In the genomic region with DNA sequence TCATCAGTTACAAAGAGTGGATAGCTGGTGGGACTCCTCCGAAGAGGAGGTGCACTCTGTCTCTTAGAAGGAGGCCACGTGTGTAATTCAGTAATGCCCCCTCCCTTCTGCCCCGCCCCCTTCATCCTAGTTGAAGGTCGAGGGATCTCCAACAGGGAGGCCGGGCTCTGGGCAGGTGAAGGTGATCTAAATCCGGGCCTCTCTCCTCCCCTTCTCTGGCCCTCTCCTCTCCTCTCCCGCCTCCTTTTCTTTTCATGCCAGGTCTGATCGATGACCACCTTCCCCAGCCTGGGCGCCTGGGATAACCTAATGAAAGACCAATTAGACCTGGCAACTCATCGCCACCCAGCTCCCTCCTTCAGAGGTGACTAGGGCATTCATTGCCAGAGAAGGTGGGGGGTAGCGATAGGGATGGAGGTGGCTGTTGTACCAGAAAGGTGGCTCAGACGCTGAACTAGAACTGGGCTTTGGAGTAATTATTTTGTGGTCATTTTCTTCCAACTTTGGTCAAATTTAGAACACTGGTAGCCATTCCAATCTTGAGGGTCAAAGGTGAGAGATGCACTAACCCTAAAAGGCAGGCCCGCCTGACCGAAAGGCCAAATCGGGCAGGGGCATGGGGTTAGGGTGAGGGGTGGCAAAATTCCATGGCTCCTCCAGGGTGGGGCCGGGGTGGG, we compare ENCODE assay signal across 8 mouse cellular contexts. TPM values are rescaled to one million over a fixed set of nuclear protein-coding genes. Genes with fewer than 3 reads are reported as not detected.
DNase-seq lines count a peak whose midpoint lies in the region; ATAC-seq and TF ChIP-seq lines count a peak whose summit lies in the region.

No protein-coding gene starts in this region.

- DNase-seq in adrenal gland, postnatal 14 days: peak; percentile 25
- DNase-seq in adrenal gland, postnatal 25 days: no peak
- no peak for DNase-seq in embryonic facial prominence, embryonic 14.5 days (ENCODE audit: low spot score)
- peak; percentile 12 for DNase-seq in hindbrain, postnatal 0 days (ENCODE audit: low spot score)
- DNase-seq in lung, postnatal 4 days: peak; percentile 35 to 44
- DNase-seq in adipocyte (ENCODE audit: low spot score): no peak
- DNase-seq in c-Kit-positive CD71-positive TER-119-positive erythroid progenitor cells, embryonic 14.5 days (ENCODE audit: low spot score): no peak
- no peak for DNase-seq in cerebellum, adult 2 months

- H3K9me3 ChIP-seq in embryonic facial prominence, embryonic 14.5 days (ENCODE audit: control insufficient read depth, low read length): no peaks in the 10 kb centered on the region
- H3K9me3 ChIP-seq in hindbrain, postnatal 0 days (ENCODE audit: low read length): no peaks in the 10 kb centered on the region

- peaks cover 62% of the 10 kb centered on the region for H3K27me3 ChIP-seq in embryonic facial prominence, embryonic 14.5 days (replicated peaks; ENCODE audit: control insufficient read depth, insufficient read depth, low read length)
- peaks cover 26% of the 10 kb centered on the region for H3K27me3 ChIP-seq in hindbrain, postnatal 0 days (ENCODE audit: insufficient read depth, low read length)
- H3K27me3 ChIP-seq in cerebellum, adult 2 months (ENCODE audit: control insufficient read depth, insufficient read depth, low read length): peaks cover 11% of the 10 kb centered on the region; the same call in 1 of the 2 replicates

- H3K27ac ChIP-seq in embryonic facial prominence, embryonic 14.5 days (replicated peaks; ENCODE audit: low read depth, low read length): no peak overlapping the region
- peak overlapping the region; percentile 42 for H3K27ac ChIP-seq in hindbrain, postnatal 0 days
- no peak overlapping the region for H3K27ac ChIP-seq in cerebellum, adult 2 months (ENCODE audit: insufficient read depth, low read length)

- TF ChIP-seq POLR2A in cerebellum, adult 2 months (IDR thresholded peaks at IDR 0.05; ENCODE audit: borderline replicate concordance, insufficient read depth, low read length): no peak

- 0 out of 2 replicates have a peak overlapping the region, but pooled peaks have one; percentile 10 for H3K9ac ChIP-seq in embryonic facial prominence, embryonic 14.5 days (ENCODE audit: low read depth, low read length)
- H3K9ac ChIP-seq in hindbrain, postnatal 0 days (replicated peaks; ENCODE audit: low read length): 0 out of 2 replicates have a peak overlapping the region, but pooled peaks have one; percentile 14

- 25% methylated on average over 16 of the region's 16 CpGs for WGBS in embryonic facial prominence, embryonic 14.5 days
- WGBS in hindbrain, postnatal 0 days: 17% methylated on average over 16 of the region's 16 CpGs
- WGBS in cerebellum, adult 2 months: 34% methylated on average over 16 of the region's 16 CpGs

- TF ChIP-seq CTCF in hindbrain, postnatal 0 days (IDR thresholded peaks at IDR 0.05; ENCODE audit: low read depth): no peak
- no peak for TF ChIP-seq CTCF in cerebellum, adult 2 months (IDR thresholded peaks at IDR 0.05; ENCODE audit: borderline replicate concordance, insufficient read depth, low read depth, low read length)

- H3K36me3 ChIP-seq in embryonic facial prominence, embryonic 14.5 days (ENCODE audit: control insufficient read depth, insufficient read depth, low read length): no peaks in the 10 kb centered on the region
- no peaks in the 10 kb centered on the region for H3K36me3 ChIP-seq in hindbrain, postnatal 0 days (ENCODE audit: insufficient read depth, low read length)

- H3K4me1 ChIP-seq in embryonic facial prominence, embryonic 14.5 days (ENCODE audit: control insufficient read depth, insufficient read depth, low read length): no peaks in the 10 kb centered on the region; the same call in 1 of the 2 replicates
- no peaks in the 10 kb centered on the region for H3K4me1 ChIP-seq in hindbrain, postnatal 0 days (ENCODE audit: insufficient read depth, low read length)
- no peaks in the 10 kb centered on the region for H3K4me1 ChIP-seq in cerebellum, adult 2 months (ENCODE audit: control insufficient read depth, insufficient read depth, low read length)

- peak overlapping the region; percentile 58 for H3K4me2 ChIP-seq in embryonic facial prominence, embryonic 14.5 days (ENCODE audit: low read depth, low read length)
- H3K4me2 ChIP-seq in hindbrain, postnatal 0 days (ENCODE audit: low read depth, low read length): peak overlapping the region; percentile 77

- peak overlapping the region; percentile 51; the same call in 1 of the 2 replicates for H3K4me3 ChIP-seq in embryonic facial prominence, embryonic 14.5 days (ENCODE audit: low read depth, low read length)
- H3K4me3 ChIP-seq in hindbrain, postnatal 0 days (ENCODE audit: low read length): peak overlapping the region; percentile 48
- no peak overlapping the region for H3K4me3 ChIP-seq in cerebellum, adult 2 months (replicated peaks; ENCODE audit: insufficient read depth, low read depth, low read length)

- no peak for ATAC-seq in embryonic facial prominence, embryonic 14.5 days (ENCODE audit: low read depth)
- ATAC-seq in hindbrain, postnatal 0 days: no peak

RNA-seq across cellular contexts. Expression of a gene that starts 1.2 kb away (rescaled TPM):
- total RNA-seq in adrenal gland, postnatal 14 days (2021): 91.5 and 106 TPM in 2 replicates
- total RNA-seq in adrenal gland, postnatal 25 days (2021): 101 and 117 TPM in 2 replicates
- 51.4 and 55.5 TPM in 2 replicates for polyA plus RNA-seq in embryonic facial prominence, embryonic 14.5 days (2014; fragmentation: Nextera tagmentation; extraction: Ambion mirVana)
- 33.2 and 43.1 TPM in 2 replicates for total RNA-seq in hindbrain, postnatal 0 days (2014; rRNA removed)
- 74.2 and 75.4 TPM in 2 replicates for polyA plus RNA-seq in hindbrain, postnatal 0 days (2015; fragmentation: Nextera tagmentation; extraction: Ambion mirVana)
- 25.5 and 28.9 TPM in 2 replicates for polyA plus RNA-seq in cerebellum, adult 2 months (2012; rRNA removed)

Comparison
In these comparisons a context has a peak if more than half of its experiments do, and no peak if none do; other contexts are left out.
1. DNase-seq: peak in adrenal gland, postnatal 14 days (single experiment), hindbrain, postnatal 0 days (single experiment) and lung, postnatal 4 days (2 of 2); none in adrenal gland, postnatal 25 days (single experiment), embryonic facial prominence, embryonic 14.5 days (single experiment), adipocyte (single experiment), c-Kit-positive CD71-positive TER-119-positive erythroid progenitor cells, embryonic 14.5 days (single experiment) and cerebellum, adult 2 months (0 of 2).